Mouse (Mus musculus): ENCODE results near the gene Gm13762. TPM values are rescaled to one million over a fixed set of nuclear protein-coding genes. Genes with fewer than 3 reads are reported as not detected.

The Gm13762 gene
- polyA plus RNA-seq (2014; fragmentation: Illumina TruSeq; extraction: RNeasy Lipid Tissue Mini Kit (QIAGEN cat#74804)) = not detected

GRCm38 (mm10) chr2:88980181-88980580 is at the start of gene Gm13762:
TSS of gene Gm13762 (minus strand) at chr2:88980281.

GRCm38 (mm10) chr2:89018240-89018639 is 38.2 kb upstream of the Gm13762 start, which contains the start of gene Olfr1216:
TSS of gene Olfr1216 (minus strand) at chr2:89018340.

GRCm38 (mm10) chr2:89006873-89007272 is 26.8 kb upstream of the Gm13762 start, which contains the start of gene Olfr1215:
TSS of gene Olfr1215 (minus strand) at chr2:89006973.

GRCm38 (mm10) chr2:88992553-88992952 is 12.5 kb upstream of the Gm13762 start, which contains the start of gene Olfr1214:
TSS of gene Olfr1214 (minus strand) at chr2:88992653.

GRCm38 (mm10) chr2:88953669-88954068 is 26.4 kb downstream of the Gm13762 start, which contains the start of gene Olfr1212:
TSS of gene Olfr1212 (plus strand) at chr2:88953969.

GRCm38 (mm10) chr2:88938011-88938410 is 42.1 kb downstream of the Gm13762 start, which contains the start of gene Olfr1211:
TSS of gene Olfr1211 (minus strand) at chr2:88938111.

Other genes starting within 250 kb of the Gm13762 start
- 0.40 TPM for gene Olfr1197, start 247.9 kb downstream of the Gm13762 start, polyA plus RNA-seq (2014; fragmentation: Illumina TruSeq; extraction: RNeasy Lipid Tissue Mini Kit (QIAGEN cat#74804))
- not detected for gene Olfr1198, start 228.9 kb downstream of the Gm13762 start, polyA plus RNA-seq (2014; fragmentation: Illumina TruSeq; extraction: RNeasy Lipid Tissue Mini Kit (QIAGEN cat#74804))
- gene Olfr1199, start 219.8 kb downstream of the Gm13762 start, polyA plus RNA-seq (2014; fragmentation: Illumina TruSeq; extraction: RNeasy Lipid Tissue Mini Kit (QIAGEN cat#74804)) = not detected
- not detected for gene Olfr1200, start 209.8 kb downstream of the Gm13762 start, polyA plus RNA-seq (2014; fragmentation: Illumina TruSeq; extraction: RNeasy Lipid Tissue Mini Kit (QIAGEN cat#74804))
- gene Olfr1201, start 187.2 kb downstream of the Gm13762 start, polyA plus RNA-seq (2014; fragmentation: Illumina TruSeq; extraction: RNeasy Lipid Tissue Mini Kit (QIAGEN cat#74804)) = not detected
- not detected for gene Olfr1202, start 165.8 kb downstream of the Gm13762 start, polyA plus RNA-seq (2014; fragmentation: Illumina TruSeq; extraction: RNeasy Lipid Tissue Mini Kit (QIAGEN cat#74804))
- not detected for gene Olfr1205, start 150.5 kb downstream of the Gm13762 start, polyA plus RNA-seq (2014; fragmentation: Illumina TruSeq; extraction: RNeasy Lipid Tissue Mini Kit (QIAGEN cat#74804))
- not detected for gene Olfr1204, start 131.0 kb downstream of the Gm13762 start, polyA plus RNA-seq (2014; fragmentation: Illumina TruSeq; extraction: RNeasy Lipid Tissue Mini Kit (QIAGEN cat#74804))
- not detected for gene Olfr1206, start 117.0 kb downstream of the Gm13762 start, polyA plus RNA-seq (2014; fragmentation: Illumina TruSeq; extraction: RNeasy Lipid Tissue Mini Kit (QIAGEN cat#74804))
- gene Olfr1208, start 78.0 kb downstream of the Gm13762 start, polyA plus RNA-seq (2014; fragmentation: Illumina TruSeq; extraction: RNeasy Lipid Tissue Mini Kit (QIAGEN cat#74804)) = not detected
- not detected for gene Olfr1209, start 65.1 kb downstream of the Gm13762 start, polyA plus RNA-seq (2014; fragmentation: Illumina TruSeq; extraction: RNeasy Lipid Tissue Mini Kit (QIAGEN cat#74804))
- gene Olfr1211, start 42.2 kb downstream of the Gm13762 start, polyA plus RNA-seq (2014; fragmentation: Illumina TruSeq; extraction: RNeasy Lipid Tissue Mini Kit (QIAGEN cat#74804)) = not detected
- not detected for gene Olfr1212, start 26.3 kb downstream of the Gm13762 start, polyA plus RNA-seq (2014; fragmentation: Illumina TruSeq; extraction: RNeasy Lipid Tissue Mini Kit (QIAGEN cat#74804))
- gene Olfr1214, start 12.4 kb upstream of the Gm13762 start, polyA plus RNA-seq (2014; fragmentation: Illumina TruSeq; extraction: RNeasy Lipid Tissue Mini Kit (QIAGEN cat#74804)) = not detected
- not detected for gene Olfr1215, start 26.7 kb upstream of the Gm13762 start, polyA plus RNA-seq (2014; fragmentation: Illumina TruSeq; extraction: RNeasy Lipid Tissue Mini Kit (QIAGEN cat#74804))
- not detected for gene Olfr1216, start 38.1 kb upstream of the Gm13762 start, polyA plus RNA-seq (2014; fragmentation: Illumina TruSeq; extraction: RNeasy Lipid Tissue Mini Kit (QIAGEN cat#74804))
- not detected for gene Olfr1217, start 51.8 kb upstream of the Gm13762 start, polyA plus RNA-seq (2014; fragmentation: Illumina TruSeq; extraction: RNeasy Lipid Tissue Mini Kit (QIAGEN cat#74804))
- gene Olfr1218, start 80.9 kb upstream of the Gm13762 start, polyA plus RNA-seq (2014; fragmentation: Illumina TruSeq; extraction: RNeasy Lipid Tissue Mini Kit (QIAGEN cat#74804)) = not detected
- not detected for gene Olfr1219, start 103.2 kb upstream of the Gm13762 start, polyA plus RNA-seq (2014; fragmentation: Illumina TruSeq; extraction: RNeasy Lipid Tissue Mini Kit (QIAGEN cat#74804))
- gene Olfr1220, start 126.6 kb upstream of the Gm13762 start, polyA plus RNA-seq (2014; fragmentation: Illumina TruSeq; extraction: RNeasy Lipid Tissue Mini Kit (QIAGEN cat#74804)) = not detected
- not detected for gene Olfr1221, start 137.0 kb upstream of the Gm13762 start, polyA plus RNA-seq (2014; fragmentation: Illumina TruSeq; extraction: RNeasy Lipid Tissue Mini Kit (QIAGEN cat#74804))
- gene Olfr1222, start 152.8 kb upstream of the Gm13762 start, polyA plus RNA-seq (2014; fragmentation: Illumina TruSeq; extraction: RNeasy Lipid Tissue Mini Kit (QIAGEN cat#74804)) = not detected
- gene Olfr1223, start 171.3 kb upstream of the Gm13762 start, polyA plus RNA-seq (2014; fragmentation: Illumina TruSeq; extraction: RNeasy Lipid Tissue Mini Kit (QIAGEN cat#74804)) = not detected
- gene Olfr1224-ps1, start 183.8 kb upstream of the Gm13762 start, polyA plus RNA-seq (2014; fragmentation: Illumina TruSeq; extraction: RNeasy Lipid Tissue Mini Kit (QIAGEN cat#74804)) = not detected
- not detected for gene Olfr1225, start 194.4 kb upstream of the Gm13762 start, polyA plus RNA-seq (2014; fragmentation: Illumina TruSeq; extraction: RNeasy Lipid Tissue Mini Kit (QIAGEN cat#74804))
- not detected for gene Olfr1226, start 219.8 kb upstream of the Gm13762 start, polyA plus RNA-seq (2014; fragmentation: Illumina TruSeq; extraction: RNeasy Lipid Tissue Mini Kit (QIAGEN cat#74804))

Data from ovary, adult 10 weeks (tissue).